Mouse (Mus musculus): ENCODE data around the gene Duox2.
A peak's percentile ranks its signal among the peaks of the same experiment; 100 is the strongest.
"Not testable (repeated sequence)": the region's sequence is repeated elsewhere in the genome, so short reads cannot be mapped to it uniquely, and the experiment has no call there.

Gene Duox2

DNA sequence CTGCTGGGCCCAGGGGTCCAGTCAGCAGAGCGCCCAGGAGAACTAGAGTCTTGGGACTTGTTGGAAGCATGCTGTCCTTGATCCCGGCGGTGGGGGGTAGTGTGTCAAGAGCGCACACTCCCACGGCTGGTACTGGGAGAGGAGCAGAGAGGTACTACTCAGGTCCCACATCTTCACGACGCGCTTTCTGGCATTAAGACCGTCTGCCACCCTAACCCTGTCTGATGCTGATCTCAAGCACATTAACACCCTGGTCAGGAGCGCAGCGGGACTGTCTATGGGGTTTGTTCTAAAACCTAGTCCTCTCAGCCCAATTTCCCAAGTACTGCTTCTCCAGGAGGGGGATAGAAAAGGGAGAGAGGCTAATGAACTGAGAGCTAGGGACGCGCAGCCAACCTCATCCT is at the start of gene Duox2:
TSS of gene Duox2 (minus strand) at position 354 of the 404 bp plus-strand sequence.
- DNase-seq = no peak

DNA sequence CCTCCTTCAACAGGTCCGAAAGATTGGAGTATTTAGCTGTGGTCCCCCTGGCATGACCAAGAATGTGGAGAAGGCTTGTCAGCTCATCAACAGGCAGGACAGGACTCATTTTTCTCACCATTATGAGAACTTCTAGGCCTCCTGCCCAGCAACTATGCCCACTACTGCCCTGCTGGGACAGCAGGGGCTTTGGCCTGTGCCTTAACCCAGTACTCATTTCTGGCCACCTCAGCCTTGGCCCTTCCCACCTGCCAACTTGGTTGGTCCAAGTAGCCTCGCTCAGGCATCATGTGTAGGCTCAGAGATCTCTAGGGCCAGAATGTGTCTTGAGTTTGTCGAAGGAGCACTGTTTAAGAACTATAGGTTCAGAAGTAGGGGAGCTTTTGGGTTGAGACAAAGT is 49.0 kb upstream of the Duox2 start:
- DNase-seq = no peak

DNA sequence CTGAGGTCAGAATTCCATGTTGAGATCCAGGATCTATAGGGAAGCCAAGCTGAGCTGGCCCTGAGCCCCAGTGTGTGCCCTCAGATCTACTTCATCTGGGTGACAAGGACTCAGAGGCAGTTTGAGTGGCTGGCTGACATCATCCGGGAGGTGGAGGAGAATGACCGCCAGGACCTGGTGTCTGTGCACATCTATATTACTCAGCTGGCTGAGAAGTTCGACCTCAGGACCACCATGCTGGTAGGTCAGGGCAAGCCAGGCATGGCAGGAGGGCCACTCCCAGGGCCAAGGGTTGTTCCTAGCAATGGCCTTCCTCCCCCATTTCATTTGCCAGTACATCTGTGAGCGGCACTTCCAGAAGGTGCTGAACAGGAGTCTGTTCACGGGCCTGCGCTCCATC is 47.9 kb upstream of the Duox2 start:
- not testable (repeated sequence) for DNase-seq

DNA sequence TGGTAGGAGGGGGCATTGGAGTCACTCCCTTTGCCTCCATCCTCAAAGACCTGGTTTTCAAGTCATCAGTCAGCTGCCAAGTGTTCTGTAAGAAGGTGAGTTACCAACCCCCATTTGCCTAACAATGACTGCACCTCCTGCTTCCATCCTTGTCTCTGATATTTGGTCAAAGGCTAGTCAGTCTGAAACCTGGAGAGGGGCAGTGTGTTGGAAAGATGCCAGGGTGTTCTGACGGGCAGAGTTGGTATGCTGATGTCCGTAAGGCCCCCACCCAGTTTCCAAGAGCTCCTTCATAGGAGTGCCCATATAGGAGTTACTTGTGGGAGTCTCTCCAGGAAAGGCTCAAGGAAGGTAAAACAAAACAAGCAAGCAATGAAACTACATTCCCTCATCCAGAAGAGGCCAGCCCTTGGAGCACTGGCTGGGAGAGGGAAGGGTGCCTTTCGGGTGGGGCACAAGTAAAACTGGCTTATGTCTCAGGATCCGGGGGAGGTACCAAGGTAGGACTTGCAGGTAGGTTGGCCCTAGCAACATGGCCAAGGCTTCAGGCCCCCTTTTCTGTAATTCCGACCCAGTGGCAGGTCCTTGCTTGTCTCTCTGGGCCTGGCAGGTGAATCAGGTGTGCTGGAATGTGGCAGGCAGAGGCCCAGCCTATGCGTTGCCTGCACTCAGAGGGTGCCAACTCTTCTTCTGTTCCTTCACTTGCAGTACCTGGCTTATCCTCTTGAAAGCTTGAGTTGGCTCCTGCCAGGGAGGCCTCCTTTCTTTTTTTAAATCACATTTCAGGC is 47.1 kb upstream of the Duox2 start:
- DNase-seq = no peak

DNA sequence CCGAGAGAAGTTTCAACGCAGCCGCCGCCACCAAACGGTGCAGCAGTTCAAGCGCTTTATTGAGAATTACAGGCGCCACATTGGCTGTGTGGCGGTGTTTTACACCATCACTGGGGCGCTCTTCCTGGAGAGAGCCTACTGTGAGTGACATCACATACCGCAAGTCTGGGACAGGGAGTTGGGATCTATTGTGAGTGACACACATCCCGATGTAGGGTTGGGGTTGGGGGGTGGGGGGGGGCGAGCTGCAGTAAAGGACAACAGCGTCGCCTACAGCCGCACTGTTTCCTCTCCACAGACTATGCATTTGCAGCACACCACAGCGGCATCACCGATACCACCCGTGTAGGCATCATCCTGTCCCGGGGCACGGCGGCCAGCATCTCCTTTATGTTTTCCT is 39.0 kb upstream of the Duox2 start:
- DNase-seq = no peak

GRCm38 (mm10) chr2:122334170-122334569 is 35.9 kb upstream of the Duox2 start:
- DNase-seq = peak in 1 of 2 experiments; percentile 39

- DNase-seq = no peak
These were observed 34.0 kb upstream of the Duox2 start for GRCm38 (mm10) chr2:122332222-122332621.

DNA sequence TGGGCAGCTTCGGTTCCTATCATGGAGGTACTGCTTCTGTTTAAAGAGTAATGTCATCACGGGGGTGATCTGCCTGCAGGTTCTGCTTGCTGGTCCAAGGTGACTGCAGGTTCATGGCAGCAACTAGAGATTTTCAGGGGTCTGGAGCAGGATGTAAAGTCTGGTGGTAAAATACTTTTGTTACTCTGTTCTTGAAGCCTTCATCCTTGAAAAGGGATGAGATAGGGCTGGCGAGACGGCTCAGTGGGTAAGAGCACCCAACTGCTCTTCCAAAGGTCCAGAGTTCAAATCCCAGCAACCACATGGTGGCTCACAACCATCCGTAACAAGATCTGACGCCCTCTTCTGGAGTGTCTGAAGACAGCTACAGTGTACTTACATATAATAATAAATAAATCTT is 32.1 kb upstream of the Duox2 start:
- not testable (repeated sequence) for DNase-seq

DNA sequence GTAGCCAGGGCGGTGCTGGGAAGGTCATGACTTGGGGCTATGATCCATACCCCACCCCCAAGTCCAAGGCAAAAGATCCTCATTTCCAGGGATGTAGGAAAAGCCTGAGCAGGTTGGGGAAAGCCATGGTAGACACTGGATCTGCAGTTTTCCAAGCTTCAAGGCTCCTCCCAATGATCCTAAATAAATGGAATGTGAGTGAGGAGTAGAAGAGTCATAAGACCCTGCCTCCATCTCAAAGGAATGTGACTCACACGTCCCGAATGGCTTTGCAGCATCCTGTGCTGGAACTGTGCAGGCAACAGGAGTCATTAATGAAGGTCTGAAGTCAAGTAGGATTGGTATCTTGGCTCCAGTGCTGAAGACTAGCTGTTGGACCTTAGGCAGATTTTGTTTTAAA is 29.7 kb upstream of the Duox2 start:
- DNase-seq = no peak

GRCm38 (mm10) chr2:122325361-122325760 is 27.1 kb upstream of the Duox2 start:
- no peak for DNase-seq

DNA sequence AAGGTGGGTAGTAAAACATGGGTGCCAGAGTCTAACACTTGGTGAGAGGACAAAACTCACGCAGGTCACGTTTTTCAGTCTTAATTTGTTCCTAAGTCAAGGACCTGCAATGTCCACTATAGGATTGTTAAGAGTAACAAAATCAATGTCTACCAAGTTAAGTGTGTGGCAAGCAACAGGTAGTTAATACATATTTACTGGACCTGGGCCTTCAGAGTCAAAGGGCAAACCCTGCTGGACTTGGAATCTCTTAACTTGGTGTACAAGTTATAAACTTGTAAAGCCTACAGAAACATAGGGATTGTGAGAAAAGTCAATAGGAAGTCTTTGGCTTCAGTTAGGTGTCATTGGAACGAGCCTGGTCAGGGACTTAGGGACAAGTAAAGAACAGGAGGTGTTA is 26.3 kb upstream of the Duox2 start:
- no peak for DNase-seq

DNA sequence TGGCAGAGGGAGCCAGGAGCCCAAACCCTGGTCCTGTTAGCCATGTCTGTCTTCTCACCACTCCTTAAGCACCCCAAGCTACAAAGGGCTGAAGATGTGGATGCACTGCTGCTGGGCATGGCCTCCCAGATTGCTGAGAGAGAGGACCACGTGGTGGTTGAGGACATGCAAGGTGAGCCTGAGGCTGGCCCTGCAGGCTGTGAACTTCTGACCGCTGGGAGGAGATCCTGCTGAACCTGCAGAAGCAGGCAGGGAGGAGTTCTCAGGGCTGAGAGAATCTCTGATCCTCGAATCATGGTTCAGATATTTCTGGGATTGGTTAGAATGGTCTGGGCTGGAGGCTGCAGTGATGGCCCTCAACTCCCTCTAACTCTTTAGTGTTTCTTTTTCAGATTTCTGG is 25.7 kb upstream of the Duox2 start:
- DNase-seq = no peak

GRCm38 (mm10) chr2:122317384-122317783 is 19.1 kb upstream of the Duox2 start:
- DNase-seq = no peak

- DNase-seq = no peak
These were observed 17.1 kb upstream of the Duox2 start, which contains the start of gene Duox1 for GRCm38 (mm10) chr2:122315372-122315771. Gene Duox1 (plus strand): TSS chr2:122315672.

DNA sequence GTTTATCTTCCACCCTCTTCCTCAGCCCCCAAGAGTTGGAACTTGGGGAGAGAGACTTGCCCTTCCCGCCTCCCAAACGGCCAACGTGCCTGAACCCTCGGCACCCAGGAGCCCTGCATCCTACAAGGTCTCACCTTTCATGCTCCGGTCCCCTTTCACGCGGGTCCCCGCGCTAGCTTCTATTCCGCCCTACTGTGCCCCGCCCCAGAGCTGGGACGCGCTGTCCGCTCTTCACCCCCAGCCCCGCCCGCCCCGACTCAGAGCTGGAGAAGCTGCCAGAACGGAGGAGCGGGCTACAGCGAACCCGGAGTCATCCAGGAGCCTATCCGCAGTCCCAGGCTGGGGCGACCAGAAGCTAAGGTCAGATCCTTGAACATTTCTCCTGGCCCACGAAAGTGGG is 15.3 kb upstream of the Duox2 start, which contains the start of gene Duoxa1:
TSS of gene Duoxa1 (minus strand) at position 195 of the 400 bp plus-strand sequence.
- no peak for DNase-seq

DNA sequence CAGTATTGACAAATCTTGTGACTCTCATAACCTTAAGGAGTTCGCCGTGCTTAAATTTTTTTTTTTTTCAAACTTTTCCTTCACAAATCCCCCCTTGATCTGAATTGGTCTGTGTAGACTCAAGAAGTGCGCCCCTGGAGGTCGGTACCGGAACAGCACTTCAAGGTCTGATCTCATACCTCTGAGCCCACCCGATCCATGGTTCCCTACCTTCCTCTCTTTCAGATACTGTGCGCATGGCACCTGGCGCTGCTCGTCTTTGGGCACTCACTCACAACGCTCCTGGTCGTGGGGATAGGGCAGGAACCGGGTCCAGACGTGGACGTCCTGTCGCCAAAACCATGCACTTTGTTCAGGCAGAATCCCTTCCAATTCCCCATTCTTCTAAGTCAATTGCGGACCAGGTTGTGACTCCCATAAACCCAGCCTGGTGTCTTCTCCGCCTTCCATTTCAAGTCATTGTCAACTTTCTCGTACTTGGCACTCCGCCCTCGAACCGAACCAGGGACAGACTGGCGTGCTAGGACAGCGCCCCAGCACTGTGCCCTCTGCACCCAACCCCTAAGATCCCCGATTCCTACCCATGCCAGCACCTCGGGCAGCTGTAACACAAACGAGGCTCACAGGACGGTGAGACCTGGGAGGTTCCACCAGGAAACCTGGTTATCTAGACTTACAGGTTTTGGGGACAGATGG is 14.6 kb upstream of the Duox2 start:
- peak; percentile 54 to 64 for DNase-seq

GRCm38 (mm10) chr2:122311561-122311960 is 13.3 kb upstream of the Duox2 start:
- no peak for DNase-seq

DNA sequence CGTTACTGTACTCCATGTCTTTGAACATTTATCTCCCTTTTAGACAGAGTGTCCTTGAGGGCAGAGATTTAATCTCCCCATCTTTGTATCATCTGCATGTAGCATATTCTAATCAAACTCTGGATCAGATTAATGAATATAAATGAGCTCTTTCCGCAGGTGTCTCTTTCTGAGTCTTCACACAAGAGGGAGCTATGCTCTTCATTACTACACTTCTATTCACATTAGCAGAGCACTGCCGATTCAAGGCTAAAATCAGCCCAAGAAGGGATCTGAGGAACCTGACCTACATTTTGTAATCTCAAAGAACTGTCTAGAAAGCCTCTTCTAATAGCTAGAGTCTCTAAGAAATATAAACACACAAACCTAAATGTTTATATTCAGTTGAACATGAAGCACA is 11.4 kb upstream of the Duox2 start:
- no peak for DNase-seq

DNA sequence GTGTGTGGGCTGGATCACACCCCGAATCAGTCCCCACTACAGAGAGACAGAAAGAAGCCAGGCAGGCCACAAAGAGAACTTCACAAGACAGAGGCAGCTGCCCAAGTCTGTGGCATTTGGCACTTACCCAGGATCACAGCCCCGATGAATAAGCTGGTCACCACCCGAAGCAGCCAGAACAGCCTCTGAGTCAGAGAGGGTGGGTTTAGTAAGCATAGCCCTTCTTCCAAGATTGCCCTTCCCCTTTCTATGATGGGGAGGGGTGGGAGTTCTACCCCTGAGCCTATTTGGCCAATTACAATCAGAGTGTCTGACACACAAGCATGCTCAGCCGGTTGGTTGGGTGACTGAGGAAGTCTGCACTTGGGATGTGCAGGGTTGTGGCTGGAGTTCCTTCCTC is 7.9 kb upstream of the Duox2 start:
- DNase-seq = no peak

GRCm38 (mm10) chr2:122305097-122305892 is 7.0 kb upstream of the Duox2 start:
- DNase-seq = no peak

DNA sequence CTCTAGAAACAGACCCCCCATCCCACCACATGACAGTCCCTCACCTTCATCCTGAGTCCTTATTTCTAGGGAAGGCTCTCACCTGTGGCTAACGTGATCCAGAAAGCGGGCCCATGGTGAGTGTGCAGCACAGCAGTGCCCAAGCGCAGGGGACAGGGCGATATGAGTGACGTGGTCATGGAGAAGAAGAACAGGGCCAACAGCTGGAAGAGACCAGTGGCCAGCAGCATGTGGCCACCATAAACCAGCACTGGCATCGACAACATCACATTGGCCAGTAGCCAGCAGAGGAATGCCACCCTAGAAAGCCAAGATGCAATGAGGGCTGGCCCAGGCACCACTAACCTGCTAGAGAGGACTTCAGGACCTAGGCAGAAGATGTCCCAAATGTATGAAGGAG is 6.3 kb upstream of the Duox2 start:
- no peak for DNase-seq

GRCm38 (mm10) chr2:122302574-122303241 is 4.5 kb upstream of the Duox2 start:
- DNase-seq = peak; percentile 51 to 69

Data from lung, postnatal 4 days (tissue).